Mouse (Mus musculus) C2C12 (cell line): ENCODE measurements around the gene Wasl. TPM values are rescaled to one million over a fixed set of nuclear protein-coding genes. Genes with fewer than 3 reads are reported as not detected.

Experiments used
- H3K27me3 ChIP-seq: one replicate; pipeline ENCODE4 v1.6.1; 2011; ENCODE audit not compliant: control insufficient read depth, insufficient read depth, insufficient read length
- H3K36me3 ChIP-seq: one replicate; pipeline ENCODE4 v1.6.1; 2011; ENCODE audit not compliant: control insufficient read depth, insufficient read depth
- H3K4me3 ChIP-seq: one replicate; pipeline ENCODE4 v1.5.1; 2011; ENCODE audit warnings: mild to moderate bottlenecking, control low read depth; ENCODE audit not compliant: poor library complexity, insufficient read depth, severe bottlenecking
- H3K79me2 ChIP-seq: one replicate; pipeline ENCODE4 v1.6.1; 2011; ENCODE audit not compliant: control insufficient read depth, insufficient read depth
- H3K79me3 ChIP-seq: one replicate; pipeline ENCODE4 v1.6.1; 2011; ENCODE audit warnings: low read depth, control low read depth
- H3ac ChIP-seq: one replicate; pipeline ENCODE3; 2011; ENCODE audit warnings: low read depth; ENCODE audit not compliant: control insufficient read depth, insufficient read length
- CEBPB ChIP-seq: IDR thresholded peaks from one replicate; pipeline ENCODE4 v1.6.1; 2011; ENCODE audit warnings: low read depth, mild to moderate bottlenecking, control low read depth, moderate library complexity
- CTCF ChIP-seq: IDR thresholded peaks from one replicate; pipeline ENCODE4 v1.5.1; 2011; ENCODE audit not compliant: control insufficient read depth, insufficient read depth, insufficient read length
- FOSL1 ChIP-seq: IDR thresholded peaks from one replicate; pipeline ENCODE4 v1.8.0; 2011; ENCODE audit warnings: mild to moderate bottlenecking, low read length; ENCODE audit not compliant: poor library complexity, insufficient read depth, severe bottlenecking
- MAX ChIP-seq: IDR thresholded peaks from one replicate; pipeline ENCODE4 v1.6.1; 2011; ENCODE audit warnings: mild to moderate bottlenecking, control low read depth
- MYOD1 ChIP-seq: IDR thresholded peaks from one replicate; pipeline ENCODE4 v1.6.1; 2011; ENCODE audit warnings: low read depth; ENCODE audit not compliant: control insufficient read depth, insufficient read length
- MYOG ChIP-seq: IDR thresholded peaks from one replicate; pipeline ENCODE4 v1.6.1; 2011; ENCODE audit not compliant: control insufficient read depth, insufficient read length; ENCODE audit errors: extremely low read depth
- USF1 ChIP-seq: IDR thresholded peaks from one replicate; pipeline ENCODE4 v1.6.1; 2011; ENCODE audit warnings: low read depth, mild to moderate bottlenecking, control low read depth, moderate library complexity
- polyA plus RNA-seq: library from polyadenylated mRNA; unstranded; fragments of >200 nt; fragmentation: generic; extraction: Trizol; gene quantifications from one replicate; pipeline ENCODE4 v1.2.1, GENCODE M21; 2012; ENCODE audit warnings: missing spikeins

Wasl gene
- polyA plus RNA-seq, 1 experiment: 9.5 TPM

GRCm38 (mm10) chr6:24608682-24609081 is 56.1 kb downstream of the Wasl start:
- Histone ChIP-seq H3K79me2 (no peaks in the 10 kb centered on the region), H3K4me3 (no peak overlapping the region), H3K27me3 (no peaks in the 10 kb centered on the region), H3ac (no peak overlapping the region), H3K36me3 (peaks cover 9% of the 10 kb centered on the region), H3K79me3 (no peaks in the 10 kb centered on the region)
- no peak for TF ChIP-seq USF1
- no peak for TF ChIP-seq MYOG

DNA sequence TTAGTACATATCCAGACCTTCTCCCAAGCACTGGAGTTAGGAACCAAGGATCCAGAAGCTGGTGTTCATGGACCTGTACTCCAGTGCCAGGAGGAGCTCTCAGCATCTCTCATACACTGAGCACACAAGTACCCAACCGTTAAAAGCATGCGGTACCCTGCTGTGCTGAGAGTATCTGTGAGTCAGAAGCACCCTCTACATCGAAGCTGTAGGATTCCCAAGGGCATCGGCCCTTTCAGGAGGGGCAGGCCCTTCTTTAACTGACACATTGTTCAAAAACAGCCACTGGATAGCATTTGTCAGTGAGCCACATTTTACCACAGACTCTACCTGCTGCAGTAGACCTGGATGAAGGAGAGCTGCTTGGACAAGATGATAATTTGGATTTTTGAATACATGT is 56.7 kb downstream of the Wasl start:
- Histone ChIP-seq H3ac (no peak overlapping the region), H3K79me2 (no peaks in the 10 kb centered on the region), H3K36me3 (peaks cover 5% of the 10 kb centered on the region), H3K79me3 (no peaks in the 10 kb centered on the region), H3K27me3 (no peaks in the 10 kb centered on the region), H3K4me3 (no peak overlapping the region)
- no peak for TF ChIP-seq CTCF
- TF ChIP-seq MYOG: no peak
- TF ChIP-seq MYOD1: no peak
- TF ChIP-seq CEBPB: no peak

- no peak overlapping the region for H3K4me3 ChIP-seq
- peaks cover 3% of the 10 kb centered on the region for H3K36me3 ChIP-seq
- no peaks in the 10 kb centered on the region for H3K79me3 ChIP-seq
- TF ChIP-seq CTCF: no peak
- TF ChIP-seq MYOD1: no peak
- no peaks in the 10 kb centered on the region for H3K79me2 ChIP-seq
- no peaks in the 10 kb centered on the region for H3K27me3 ChIP-seq
- no peak overlapping the region for H3ac ChIP-seq
These were observed 57.3 kb downstream of the Wasl start for GRCm38 (mm10) chr6:24607531-24607930.

DNA sequence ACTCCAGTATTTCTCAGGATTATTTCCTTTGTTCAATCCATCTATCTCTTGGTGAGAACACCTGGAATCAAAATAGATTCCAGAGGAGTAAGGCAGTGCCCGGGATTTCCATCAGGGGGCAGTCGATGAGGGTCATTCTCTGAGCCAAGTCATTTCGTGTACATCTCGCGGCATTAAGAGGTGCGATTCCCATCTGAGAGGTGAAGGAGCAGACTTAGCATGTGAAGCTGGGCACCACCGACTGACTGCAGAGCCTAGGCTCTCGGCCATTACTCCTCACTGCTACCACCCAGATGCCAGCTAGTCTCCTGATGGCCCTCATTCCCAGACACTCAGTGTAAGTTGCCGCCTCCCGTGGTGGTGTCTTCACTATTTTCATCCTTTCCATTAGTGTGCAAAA is 58.3 kb downstream of the Wasl start:
- TF ChIP-seq MAX (no peak), MYOG (no peak), USF1 (no peak), CTCF (no peak), FOSL1 (no peak), CEBPB (no peak), MYOD1 (no peak)
- Histone ChIP-seq H3ac (no peak overlapping the region), H3K27me3 (no peaks in the 10 kb centered on the region), H3K36me3 (no peaks in the 10 kb centered on the region), H3K79me3 (no peaks in the 10 kb centered on the region), H3K4me3 (no peak overlapping the region), H3K79me2 (no peaks in the 10 kb centered on the region)

DNA sequence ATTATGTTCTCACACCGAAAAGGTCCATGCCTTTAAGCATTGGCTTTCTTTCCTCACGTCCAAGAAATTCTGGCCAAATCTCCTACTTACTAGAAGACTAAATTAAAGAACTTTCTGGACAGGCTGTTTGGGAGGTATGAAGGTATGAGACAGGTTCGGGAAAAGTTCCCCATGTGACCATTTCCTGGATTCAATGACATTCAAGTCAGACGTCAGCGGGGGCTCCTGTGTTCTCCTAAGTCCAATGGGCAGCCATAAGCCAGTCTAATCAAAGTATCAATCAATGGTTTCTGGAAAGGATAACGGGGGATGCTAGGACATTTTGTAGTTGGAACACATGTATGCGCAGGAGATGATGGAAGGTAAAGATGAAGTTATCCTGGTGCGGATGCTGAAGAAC is 59.2 kb downstream of the Wasl start:
- no peak overlapping the region for H3K4me3 ChIP-seq
- no peaks in the 10 kb centered on the region for H3K27me3 ChIP-seq
- H3ac ChIP-seq: no peak overlapping the region
- H3K36me3 ChIP-seq: no peaks in the 10 kb centered on the region
- no peak for TF ChIP-seq FOSL1
- no peaks in the 10 kb centered on the region for H3K79me2 ChIP-seq
- H3K79me3 ChIP-seq: no peaks in the 10 kb centered on the region

DNA sequence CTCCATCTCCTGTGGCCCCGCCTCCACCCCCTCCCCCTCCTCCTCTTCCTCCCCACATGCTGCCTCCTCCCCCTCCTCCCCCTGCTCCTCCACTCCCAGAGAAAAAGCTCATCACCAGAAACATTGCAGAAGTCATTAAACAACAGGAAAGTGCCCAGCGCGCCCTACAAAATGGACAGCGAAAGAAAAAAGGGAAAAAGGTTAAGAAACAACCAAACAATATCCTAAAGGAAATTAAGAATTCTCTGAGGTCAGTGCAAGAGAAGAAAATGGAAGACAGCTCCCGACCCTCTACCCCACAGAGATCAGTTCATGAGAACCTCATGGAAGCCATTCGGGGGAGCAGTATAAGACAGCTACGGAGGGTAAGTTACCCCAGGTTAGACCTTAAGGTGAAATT is 60.5 kb downstream of the Wasl start:
- H3ac ChIP-seq: no peak overlapping the region

DNA sequence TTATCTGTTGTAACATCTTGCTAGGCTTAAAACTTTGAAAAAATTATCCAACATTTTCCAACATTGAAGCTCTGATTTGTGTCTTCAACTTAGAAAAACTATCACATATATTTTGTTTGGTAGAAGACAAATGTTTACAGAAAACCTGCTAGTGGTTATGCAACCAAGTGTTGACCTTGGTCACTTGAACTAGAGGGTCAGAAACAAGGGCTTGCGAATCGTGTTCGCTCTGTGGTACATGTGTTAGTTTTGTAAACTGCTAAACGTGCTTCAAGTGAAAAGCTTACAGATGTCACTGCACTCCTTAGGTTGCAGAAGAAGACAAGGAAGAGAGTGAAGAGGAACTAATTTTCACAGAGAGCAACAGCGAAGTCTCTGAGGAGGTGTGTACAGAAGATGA is 61.8 kb downstream of the Wasl start:
- H3K79me2 ChIP-seq: no peaks in the 10 kb centered on the region
- no peaks in the 10 kb centered on the region for H3K36me3 ChIP-seq
- no peaks in the 10 kb centered on the region for H3K27me3 ChIP-seq
- TF ChIP-seq FOSL1: no peak
- TF ChIP-seq CEBPB: no peak
- TF ChIP-seq USF1: no peak
- TF ChIP-seq MYOG: no peak
- TF ChIP-seq CTCF: no peak
- TF ChIP-seq MYOD1: no peak
- TF ChIP-seq MAX: no peak
- no peak overlapping the region for H3K4me3 ChIP-seq
- H3K79me3 ChIP-seq: no peaks in the 10 kb centered on the region
- H3ac ChIP-seq: no peak overlapping the region

More for the DNA sequence above, 60.5 kb downstream of the Wasl start:
- Histone ChIP-seq H3K79me2 (no peaks in the 10 kb centered on the region), H3K4me3 (no peak overlapping the region), H3K79me3 (no peaks in the 10 kb centered on the region), H3K36me3 (no peaks in the 10 kb centered on the region), H3K27me3 (no peaks in the 10 kb centered on the region)
- TF ChIP-seq CTCF (no peak), MYOD1 (no peak)
